Mouse (Mus musculus): ENCODE measurements at regions not wholly inside any gene's neighbourhood (a gene's known extent, or its start where the extent isn't known, plus 50 kb on each side); places are given as distances from the start of the nearest gene placed in this dataset.

DNA sequence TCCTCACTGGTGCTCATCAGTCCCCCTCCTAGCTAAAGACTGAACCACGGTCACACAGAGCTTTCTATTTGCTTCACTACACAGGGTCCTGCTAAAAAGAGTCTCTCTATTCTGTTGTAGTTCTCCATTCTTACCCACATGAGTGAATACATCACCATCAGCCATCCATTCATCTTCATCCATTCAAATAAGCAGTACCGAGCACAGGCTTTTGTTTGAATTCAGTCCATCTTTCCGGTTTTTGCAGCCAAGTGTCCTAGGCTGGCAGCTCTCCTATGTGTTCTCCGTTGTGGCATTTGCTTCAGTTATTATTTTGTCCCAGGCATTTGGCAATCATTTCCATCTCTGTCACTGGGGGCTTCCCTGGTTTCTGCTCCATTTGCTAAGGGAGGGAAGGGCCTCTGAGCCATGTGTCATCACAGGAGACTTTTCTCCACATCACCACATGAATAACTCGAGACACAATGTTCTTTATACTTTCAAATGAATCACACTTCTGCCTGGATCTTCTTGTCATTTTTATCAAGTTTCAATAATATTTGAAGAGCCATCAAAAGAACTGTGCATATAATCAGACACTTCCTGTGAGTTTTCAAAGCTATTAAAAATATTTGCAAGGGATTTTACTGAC lies 366.1 kb downstream of the Dnajb9 start:
- DNase-seq, result peak; percentile 14

DNA sequence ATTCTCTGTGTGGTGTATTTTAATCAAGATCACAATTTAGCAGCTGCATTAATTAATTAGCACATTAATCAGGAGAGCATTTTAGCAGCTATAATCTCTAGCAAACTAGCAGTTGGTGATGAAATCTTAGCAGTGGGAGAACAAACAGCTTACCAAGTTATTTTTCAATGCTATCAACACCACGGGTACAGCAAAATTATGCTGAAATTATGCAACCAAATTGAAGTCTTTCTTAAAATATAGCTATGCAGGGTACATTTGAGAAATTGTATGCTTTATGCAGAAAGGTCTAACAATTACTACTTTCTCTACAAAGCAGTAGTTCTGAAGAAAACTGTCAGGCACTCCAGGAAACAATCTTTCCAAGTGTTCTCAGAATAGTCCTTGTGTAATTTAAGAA lies 378.1 kb downstream of the Dnajb9 start:
- DNase-seq, result no peak

DNA sequence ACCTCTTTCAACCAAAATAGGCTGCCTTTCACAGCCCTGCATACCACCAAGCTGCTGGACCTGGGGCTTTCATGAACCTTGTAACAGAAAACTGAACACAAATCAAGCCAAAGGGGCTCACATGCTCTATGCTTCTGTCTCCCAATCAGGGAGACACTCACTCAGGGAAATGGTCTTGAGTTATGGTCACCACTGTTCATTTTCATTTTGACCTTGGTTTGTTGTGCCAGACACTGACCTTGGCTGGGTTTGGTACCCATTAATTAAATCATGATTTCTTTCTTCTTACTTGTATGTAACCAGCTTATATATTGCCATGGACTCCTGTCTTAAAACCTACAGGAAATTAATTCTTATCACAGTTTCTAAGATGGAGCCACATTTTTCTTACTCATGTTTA lies 381.5 kb downstream of the Dnajb9 start:
- DNase-seq, result no peak

DNA sequence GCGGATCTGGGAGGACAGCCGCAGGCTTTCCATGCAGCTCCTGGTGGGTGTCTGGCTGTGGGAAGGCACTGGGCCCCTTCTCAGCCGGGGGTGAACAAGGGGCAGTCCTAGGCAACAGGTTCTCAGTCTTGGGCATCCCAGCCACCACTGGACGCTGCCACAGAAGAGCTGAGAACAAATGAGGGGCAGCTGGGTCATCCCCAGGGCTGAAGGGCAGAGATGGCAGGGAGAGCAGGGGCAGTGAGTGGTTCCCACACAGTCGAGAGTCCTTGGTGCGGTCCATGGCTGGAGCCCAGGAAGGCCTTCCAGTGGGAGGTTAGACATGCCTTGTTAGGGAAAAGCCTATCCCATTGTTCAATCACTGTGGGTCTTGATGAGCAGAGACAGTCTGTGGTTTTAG lies 382.2 kb downstream of the Dnajb9 start:
- DNase-seq, result no peak

DNA sequence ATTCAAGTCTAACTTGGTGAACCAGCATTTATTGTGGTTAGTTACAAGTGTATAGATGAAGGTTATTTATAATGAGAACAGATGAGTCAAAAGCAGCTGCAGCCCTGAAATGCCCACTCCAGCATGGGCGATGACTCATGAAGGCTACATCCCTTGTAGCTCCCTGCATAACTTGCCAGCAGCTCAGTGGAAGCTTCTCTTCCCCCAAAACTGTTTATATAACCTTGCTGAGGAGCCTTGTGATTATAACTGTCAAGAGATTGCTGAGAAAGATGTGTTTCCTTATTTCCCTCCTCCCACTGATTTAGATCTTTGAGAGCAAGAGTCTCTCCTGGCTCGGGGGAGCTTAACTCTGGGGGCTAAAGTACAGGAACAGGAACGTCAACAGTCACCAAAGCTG lies 382.8 kb downstream of the Dnajb9 start:
- DNase-seq, result no peak

DNA sequence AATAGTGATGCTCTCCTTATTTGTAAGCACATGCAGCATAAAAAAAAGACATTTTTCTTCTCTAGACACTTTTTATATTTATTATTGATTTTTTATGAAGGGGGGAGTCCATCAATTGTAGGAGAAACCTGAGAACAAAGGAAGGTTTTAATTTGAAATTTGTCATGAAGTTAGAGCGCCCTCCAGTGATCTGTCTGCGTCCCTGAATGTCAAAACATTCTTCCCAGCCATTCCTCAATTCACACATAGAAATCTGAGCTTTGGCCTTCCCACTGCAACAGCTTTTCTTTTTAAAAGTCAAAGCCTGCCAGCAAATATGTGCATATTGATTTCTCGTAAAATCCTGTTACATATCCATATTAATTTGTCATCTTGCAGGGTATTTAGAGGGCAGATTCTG lies 396.6 kb downstream of the Dnajb9 start:
- peak; percentile 49 for DNase-seq

DNA sequence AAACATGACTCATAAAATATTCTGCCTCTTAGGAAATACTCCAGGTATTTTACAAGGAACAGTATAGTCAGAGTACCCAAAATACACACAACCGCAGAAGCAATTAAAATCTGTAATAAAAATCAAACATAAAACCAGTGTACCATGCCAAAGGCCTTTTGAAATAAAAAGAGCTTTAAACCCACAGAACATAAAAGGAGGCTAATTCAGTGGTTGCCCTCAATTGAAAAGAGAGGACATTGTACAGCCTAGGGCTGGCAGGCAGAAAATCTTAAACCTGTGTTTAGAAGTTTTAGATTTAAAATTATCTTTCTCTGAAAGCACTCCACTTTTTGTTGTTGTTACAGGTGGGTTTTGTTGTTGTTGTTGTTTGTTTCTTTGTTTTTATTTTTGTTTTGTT lies 437.4 kb downstream of the Dnajb9 start:
- no peak for DNase-seq

DNA sequence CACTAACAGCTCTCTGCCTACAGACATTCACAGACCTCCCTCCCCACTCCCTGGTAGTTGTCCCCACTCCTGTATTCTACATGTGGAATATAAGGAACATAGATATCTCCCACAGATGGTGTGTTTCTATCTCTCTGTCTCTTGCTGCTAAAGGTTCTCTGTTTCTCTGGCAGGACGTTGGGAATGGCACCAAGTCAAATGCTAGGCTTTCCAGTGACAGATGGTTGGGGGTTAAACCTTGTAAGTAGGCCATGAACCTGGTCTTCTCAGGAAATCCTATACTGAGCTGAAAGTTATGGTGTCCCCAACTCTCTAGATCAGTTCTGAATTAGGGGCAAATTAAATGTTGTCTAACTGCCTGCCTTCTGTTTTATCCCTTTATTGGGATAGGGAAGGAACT lies 448.0 kb downstream of the Dnajb9 start:
- no peak for DNase-seq

Measured in embryo, embryonic 11 days (tissue).